In the genomic region with DNA sequence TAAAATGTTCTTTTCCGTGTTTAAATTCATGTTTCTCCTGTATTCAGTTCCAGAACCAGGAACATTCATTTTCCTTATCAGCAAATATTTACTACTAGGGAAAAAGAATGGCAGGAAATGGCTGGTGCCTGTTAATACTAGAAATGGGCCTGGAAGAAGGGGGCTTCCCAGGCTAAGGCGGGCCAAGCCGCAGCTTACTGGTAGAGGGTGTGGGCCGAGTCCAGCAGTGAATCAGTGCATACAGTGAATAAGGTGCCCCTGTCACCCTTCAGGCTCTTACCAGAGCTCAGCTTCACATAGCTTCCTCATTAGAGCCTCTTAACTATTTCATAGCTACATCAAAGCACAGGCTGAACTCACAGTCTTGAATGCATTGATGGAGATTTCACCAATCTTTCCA, we compare ENCODE assay signal across 25 mouse cellular contexts.
"Had no signal": no experiment of that assay in that cellular context is flagged by ENCODE, and none has a peak within 500 bp of the region (broad histone marks: within the 10 kb centered on the region; RNA-seq: fewer than 3 reads in every experiment).

No protein-coding gene starts in this region.

- H3K4me1 ChIP-seq: heart, embryonic 10.5 days; heart, embryonic 12.5 days; hindbrain, embryonic 10.5 days; hindbrain, embryonic 12.5 days; kidney, embryonic 15.5 days; limb, embryonic 10.5 days; limb, embryonic 12.5 days had no signal

- DNase-seq: gastrocnemius, adult 2 months; gastrocnemius, postnatal 10 days; gastrocnemius, postnatal 25 days; heart, adult 18-20 months; heart, postnatal 10 days; heart, postnatal 4 days; kidney, adult 11 months; kidney, adult 2 months; kidney, adult 9 months; kidney, postnatal 14 days; kidney, postnatal 4 days; liver had no signal

- H3K4me3 ChIP-seq: gastrocnemius, adult 2 months; heart, embryonic 10.5 days; heart, embryonic 12.5 days; hindbrain, embryonic 10.5 days; hindbrain, embryonic 12.5 days; kidney, embryonic 15.5 days; layer of hippocampus, adult 2 months; left cerebral cortex, adult 2 months; limb, embryonic 10.5 days; limb, embryonic 12.5 days had no signal

- H3K27ac ChIP-seq: gastrocnemius, adult 2 months; heart, embryonic 10.5 days; hindbrain, embryonic 10.5 days; hindbrain, embryonic 12.5 days; hindbrain, embryonic 14.5 days; kidney, embryonic 15.5 days; kidney, postnatal 0 days; layer of hippocampus, adult 2 months; left cerebral cortex, adult 2 months; limb, embryonic 10.5 days; limb, embryonic 12.5 days had no signal

- H3K9ac ChIP-seq: heart, embryonic 12.5 days; hindbrain, embryonic 12.5 days; hindbrain, embryonic 14.5 days; kidney, embryonic 15.5 days; limb, embryonic 12.5 days had no signal

- H3K27me3 ChIP-seq: heart, embryonic 12.5 days; hindbrain, embryonic 12.5 days; kidney, embryonic 15.5 days; limb, embryonic 12.5 days had no signal

- ATAC-seq: hindbrain, embryonic 16.5 days; intestine, embryonic 16.5 days had no signal

- H3K9me3 ChIP-seq: heart, embryonic 10.5 days; heart, embryonic 12.5 days; hindbrain, embryonic 10.5 days; hindbrain, embryonic 12.5 days; kidney, embryonic 15.5 days; limb, embryonic 10.5 days; limb, embryonic 12.5 days had no signal

- H3K4me2 ChIP-seq: heart, embryonic 12.5 days; hindbrain, embryonic 12.5 days; hindbrain, embryonic 14.5 days; kidney, embryonic 15.5 days; limb, embryonic 12.5 days had no signal
